Mouse (Mus musculus): Measurements from ENCODE around the gene Atat1.

Gene Atat1

GRCm38 (mm10) chr17:35917143-35917462 is 7.2 kb upstream of the Atat1 start:
- peak; percentile 52 for DNase-seq

GRCm38 (mm10) chr17:35916297-35917142 is 6.6 kb upstream of the Atat1 start, which contains the start of the genes Mrps18b and Ppp1r10:
Gene Mrps18b, minus strand, starts transcription at chr17:35916389.
Gene Ppp1r10, plus strand, starts transcription at chr17:35916434.
- DNase-seq: peak; percentile 100

DNA sequence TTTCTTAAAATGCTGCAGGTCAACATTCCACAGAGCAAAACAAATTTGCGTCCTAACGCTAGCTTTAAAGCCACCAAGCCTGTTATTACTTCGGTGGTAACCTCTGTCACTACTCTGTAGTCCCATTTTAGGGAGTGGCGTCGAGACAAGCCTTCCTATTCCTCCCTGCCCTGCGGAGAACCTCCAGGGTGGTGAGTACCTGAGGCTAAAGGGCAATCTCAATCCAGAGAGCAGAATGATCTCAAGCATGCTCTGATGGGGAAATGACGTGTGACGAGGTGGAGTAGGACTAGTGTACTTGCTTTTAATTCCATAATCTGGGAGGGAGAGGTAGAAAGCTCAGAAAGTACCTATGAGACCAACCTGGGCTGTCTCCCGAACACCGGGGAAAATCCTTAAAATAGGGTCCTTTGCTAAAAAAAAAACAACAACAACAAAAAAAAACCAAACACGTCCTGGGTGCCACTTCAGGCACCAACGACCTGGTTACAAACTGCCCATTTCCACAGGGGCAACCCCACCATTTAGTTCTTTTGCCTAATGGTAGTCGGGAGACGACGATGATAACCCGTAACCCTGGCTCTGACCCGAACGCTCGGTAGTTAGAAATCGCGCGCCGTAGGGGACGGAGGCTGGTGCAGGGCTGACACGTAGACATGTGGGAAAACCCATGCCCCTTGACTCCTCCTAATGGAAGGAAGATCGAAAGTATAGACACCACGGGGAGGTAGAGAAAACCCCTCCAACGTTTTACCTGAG is 5.8 kb upstream of the Atat1 start:
- DNase-seq: peak; percentile 48

DNA sequence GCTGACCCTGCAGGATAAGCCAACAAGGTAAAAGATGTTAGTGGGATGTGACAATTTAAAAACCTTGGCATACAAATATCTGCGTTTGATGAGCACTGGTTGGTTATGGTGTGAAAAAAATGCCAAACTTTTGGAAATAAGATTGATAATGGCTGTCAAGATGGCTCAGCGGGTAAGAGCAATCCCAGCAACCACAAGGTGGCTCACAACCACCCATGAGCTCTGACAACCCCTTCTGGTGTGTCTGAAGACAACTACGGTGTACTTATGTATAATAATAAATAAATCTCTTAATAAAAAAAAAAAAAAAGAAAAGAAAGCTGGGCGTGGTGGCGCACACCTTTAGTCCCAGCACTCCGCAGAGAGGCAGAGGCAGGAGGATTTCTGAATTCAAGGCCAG is 5.1 kb upstream of the Atat1 start:
- no peak for DNase-seq

- DNase-seq: peak; percentile 20
Observed at GRCm38 (mm10) chr17:35909186-35909918, 523 bp downstream of the Atat1 start.

GRCm38 (mm10) chr17:35907609-35908008 is 2.3 kb downstream of the Atat1 start:
- no peak for DNase-seq

- DNase-seq: no peak
Observed at GRCm38 (mm10) chr17:35905587-35905986, 4.3 kb downstream of the Atat1 start.

GRCm38 (mm10) chr17:35903992-35904355 is 5.9 kb downstream of the Atat1 start:
- no peak for DNase-seq

- peak; percentile 82 for DNase-seq
Observed at GRCm38 (mm10) chr17:35903343-35903991, 6.4 kb downstream of the Atat1 start.

GRCm38 (mm10) chr17:35900636-35901035 is 9.2 kb downstream of the Atat1 start:
- DNase-seq: no peak

DNA sequence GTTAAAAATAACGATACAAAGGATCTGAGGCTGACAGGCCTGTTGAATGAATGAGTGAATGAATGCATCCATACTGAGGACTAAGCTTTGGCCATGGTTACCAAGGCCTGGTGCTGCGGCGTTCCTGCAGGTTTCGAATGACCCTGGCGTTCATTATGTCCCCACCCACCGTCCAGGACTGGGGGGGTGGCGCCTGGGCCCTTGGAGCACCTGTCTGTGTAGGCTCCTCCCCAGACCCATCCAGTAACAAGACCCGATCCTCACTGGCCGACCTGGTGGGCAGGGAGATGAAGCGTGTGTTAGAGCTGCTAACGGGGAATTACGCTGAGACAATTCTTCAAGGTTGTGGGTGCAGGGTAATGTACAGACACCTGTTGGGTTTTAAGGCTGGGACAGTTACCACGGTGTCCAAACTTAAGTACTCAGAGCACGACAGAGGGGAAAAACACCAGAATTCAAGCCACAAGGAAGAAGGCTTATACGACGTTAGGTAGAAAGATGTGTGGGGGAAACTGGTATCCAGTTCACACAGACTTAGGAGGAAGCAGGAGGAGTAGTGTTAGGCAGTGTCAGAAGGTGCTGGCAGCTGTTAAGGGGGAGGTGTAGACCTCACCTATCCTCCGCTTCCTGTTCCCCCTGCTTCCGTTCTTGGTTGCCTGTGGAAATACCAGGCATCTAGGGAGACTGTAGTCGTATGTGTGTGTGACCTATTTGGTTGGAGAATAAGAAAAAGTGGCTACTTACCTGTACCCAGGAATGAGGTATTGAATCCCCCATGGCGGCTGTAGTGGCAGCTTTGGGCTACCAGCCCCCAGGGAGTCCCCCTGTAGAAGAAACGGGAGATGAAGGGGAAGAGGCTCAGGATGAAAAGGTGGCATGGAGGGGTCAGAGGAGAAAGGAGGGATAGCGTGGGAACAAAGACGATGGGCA is 12.0 kb downstream of the Atat1 start:
- peak; percentile 37 for DNase-seq

GRCm38 (mm10) chr17:35896781-35897643 is 12.9 kb downstream of the Atat1 start, which contains the start of gene 2310061I04Rik:
Gene 2310061I04Rik, minus strand, starts transcription at chr17:35897431.
- DNase-seq: peak; percentile 97

DNA sequence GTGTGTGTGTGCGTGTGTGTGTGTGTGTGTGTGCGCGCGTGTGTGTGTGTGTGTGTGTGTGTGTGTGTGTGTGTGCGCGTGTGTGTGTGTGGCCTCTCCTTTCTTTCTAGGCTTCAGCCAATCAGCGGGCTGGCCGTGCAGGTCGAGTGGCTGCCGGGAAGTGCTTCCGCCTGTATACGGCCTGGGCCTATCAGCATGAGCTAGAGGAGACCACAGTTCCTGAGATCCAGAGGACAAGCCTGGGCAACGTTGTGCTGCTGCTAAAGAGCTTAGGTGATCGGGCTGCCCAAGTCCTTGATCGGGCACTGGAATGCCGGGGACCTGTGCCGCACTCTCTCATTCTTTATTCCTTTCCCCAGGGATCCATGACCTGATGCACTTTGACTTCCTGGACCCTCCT is 22.1 kb downstream of the Atat1 start:
- no peak for DNase-seq

DNA sequence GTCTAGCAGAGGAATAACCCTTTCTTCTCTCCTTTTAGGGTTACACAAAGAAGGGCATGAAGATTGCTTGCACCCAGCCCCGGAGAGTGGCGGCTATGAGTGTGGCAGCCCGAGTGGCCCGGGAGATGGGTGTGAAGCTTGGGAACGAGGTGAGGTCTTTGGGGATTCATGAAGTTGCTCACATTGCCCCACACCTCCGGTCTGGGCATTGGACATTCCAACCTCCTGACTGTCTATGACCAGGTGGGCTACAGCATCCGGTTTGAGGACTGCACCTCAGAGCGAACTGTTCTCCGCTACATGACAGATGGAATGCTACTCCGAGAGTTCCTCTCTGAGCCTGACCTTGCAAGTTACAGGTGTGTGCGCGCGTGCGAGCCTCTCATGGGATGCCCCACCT is 26.1 kb downstream of the Atat1 start:
- DNase-seq: no peak

GRCm38 (mm10) chr17:35882924-35883323 is 27.0 kb downstream of the Atat1 start:
- no peak for DNase-seq

DNA sequence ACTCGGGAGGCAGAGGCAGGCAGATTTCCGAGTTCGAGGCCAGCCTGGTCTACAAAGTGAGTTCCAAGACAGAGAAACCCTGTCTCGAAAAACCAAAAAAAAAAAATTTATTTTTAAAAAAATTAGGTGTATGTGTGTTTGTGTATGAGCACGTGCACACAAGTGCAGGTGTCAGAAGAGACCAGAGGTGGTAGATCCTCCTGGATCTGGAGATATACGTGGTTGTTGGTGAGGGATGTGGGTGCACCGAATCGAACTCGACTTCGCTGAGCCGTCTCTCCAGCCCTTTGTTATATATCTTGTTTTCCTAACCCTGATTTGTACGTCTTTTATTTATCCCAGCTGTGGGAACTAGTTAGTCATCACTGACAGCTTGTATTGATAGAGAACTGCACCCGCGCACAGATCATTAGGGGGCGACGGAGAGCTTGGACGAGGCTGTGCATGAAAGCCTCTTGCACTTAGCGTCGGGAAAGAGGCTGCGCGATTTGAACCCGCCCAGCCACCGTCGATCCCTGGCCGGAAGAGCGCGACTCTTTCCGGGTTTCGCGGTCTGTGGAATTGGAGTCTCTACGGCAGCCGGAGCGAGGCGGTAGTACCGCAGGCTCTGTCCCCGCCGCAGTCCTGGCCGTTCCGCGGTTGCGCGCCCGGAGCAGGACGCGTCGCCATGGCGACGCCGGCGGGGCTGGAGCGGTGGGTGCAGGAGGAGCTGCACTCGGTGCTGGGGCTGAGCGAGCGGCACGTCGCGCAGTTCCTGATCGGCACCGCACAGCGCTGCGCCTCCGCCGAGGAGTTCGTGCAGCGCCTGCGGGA is 30.4 kb downstream of the Atat1 start, which contains the start of gene Dhx16:
Gene Dhx16 (plus strand): TSS at position 575 of the 813 bp plus-strand sequence.
- DNase-seq: peak; percentile 95

DNA sequence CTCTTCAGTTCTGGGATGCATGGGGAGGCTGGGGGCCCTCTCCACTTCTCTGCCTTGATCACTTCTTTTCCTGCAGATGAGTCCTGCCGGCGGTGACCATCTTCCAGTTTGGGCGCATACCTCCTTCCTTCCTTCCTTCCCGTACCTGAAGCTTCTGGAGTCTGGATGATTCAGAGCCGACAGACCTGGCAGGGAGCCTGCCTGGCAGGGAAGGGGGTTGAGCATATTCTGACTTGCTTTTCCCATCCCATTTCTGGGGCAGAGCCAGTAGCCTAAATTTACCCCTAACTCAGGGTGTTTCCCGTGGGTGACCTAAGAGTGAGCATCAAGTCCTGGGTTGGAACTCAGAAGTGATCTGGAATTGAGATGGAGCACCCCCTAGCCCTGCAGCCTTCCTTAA is 35.2 kb downstream of the Atat1 start:
- DNase-seq: peak; percentile 71

GRCm38 (mm10) chr17:35873774-35874519 is 35.9 kb downstream of the Atat1 start:
- DNase-seq: peak; percentile 89
